Mouse (Mus musculus): ENCODE measurements at regions not wholly inside any gene's neighbourhood (a gene's known extent, or its start where the extent isn't known, plus 50 kb on each side); places are given as distances from the start of the nearest gene placed in this dataset.

DNA sequence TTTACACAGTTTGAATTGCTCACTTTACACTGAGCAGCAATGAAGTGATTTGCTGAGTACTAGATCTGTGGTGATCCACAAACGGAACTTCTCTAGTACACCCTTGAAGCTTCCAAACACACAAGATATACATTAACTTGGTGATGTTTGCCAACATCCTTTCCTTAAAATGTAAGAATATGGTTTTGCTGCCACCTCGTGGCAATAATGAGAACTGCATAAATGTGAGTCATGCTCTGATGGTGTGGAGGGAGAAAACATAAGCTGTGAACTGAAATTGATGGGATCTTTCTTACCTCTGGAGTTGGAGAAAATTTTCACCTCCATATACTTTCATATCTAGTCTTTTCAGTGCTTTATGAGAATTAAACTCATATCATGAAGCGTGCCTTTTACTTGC lies 51.6 kb downstream of the Bex3 start:
- TF ChIP-seq CTCF (IDR thresholded peaks at IDR 0.05; ENCODE audit: extremely low read depth, insufficient read depth, low read length) (peak; percentile 25; the same call in 1 of the 2 replicates), POLR2A (IDR thresholded peaks at IDR 0.05; ENCODE audit: extremely low read depth, insufficient read depth, low read length) (no peak)
- H3K4me3 ChIP-seq (ENCODE audit: insufficient read depth, low read length) = no peak overlapping the region
- no peaks in the 10 kb centered on the region for H3K4me1 ChIP-seq (ENCODE audit: control insufficient read depth, insufficient read depth, low read length)
- H3K27ac ChIP-seq (ENCODE audit: insufficient read depth, low read length) = no peak overlapping the region

GRCm38 (mm10) chrX:136365809-136366208 lies 95.8 kb downstream of the Bex3 start:
- TF ChIP-seq POLR2A (IDR thresholded peaks at IDR 0.05; ENCODE audit: extremely low read depth, insufficient read depth, low read length) = no peak
- TF ChIP-seq CTCF (IDR thresholded peaks at IDR 0.05; ENCODE audit: extremely low read depth, insufficient read depth, low read length) = no peak
- H3K27ac ChIP-seq (ENCODE audit: insufficient read depth, low read length) = no peak overlapping the region
- H3K4me3 ChIP-seq (ENCODE audit: insufficient read depth, low read length) = no peak overlapping the region
- no peaks in the 10 kb centered on the region for H3K4me1 ChIP-seq (ENCODE audit: control insufficient read depth, insufficient read depth, low read length)
